ENCODE assay signal across 18 mouse cellular contexts in genomic region chr12:111689426-111689825, GRCm38 (mm10). TPM values are rescaled to one million over a fixed set of nuclear protein-coding genes. Genes with fewer than 3 reads are reported as not detected.
DNase-seq lines count a peak whose midpoint lies in the region; ATAC-seq and TF ChIP-seq lines count a peak whose summit lies in the region.
"Had no signal": no experiment of that assay in that cellular context is flagged by ENCODE, and none has a peak within 500 bp of the region (broad histone marks: within the 10 kb centered on the region; RNA-seq: fewer than 3 reads in every experiment).

No protein-coding gene starts in this region.

- 0 out of 2 replicates have a peak overlapping the region, but pooled peaks have one; percentile 48 for H3K27ac ChIP-seq in forebrain, embryonic 13.5 days
- H3K27ac ChIP-seq in forebrain, embryonic 11.5 days (ENCODE audit: low read depth, low read length), result no peak overlapping the region
- no peak overlapping the region for H3K27ac ChIP-seq in kidney, adult 2 months (ENCODE audit: insufficient read depth, low read depth, low read length)
- no peak overlapping the region for H3K27ac ChIP-seq in kidney, embryonic 15.5 days
- H3K27ac ChIP-seq: forebrain, embryonic 15.5 days; lung, embryonic 15.5 days; stomach, embryonic 15.5 days had no signal

- no peaks in the 10 kb centered on the region for H3K36me3 ChIP-seq in forebrain, embryonic 13.5 days (ENCODE audit: poor library complexity, severe bottlenecking)
- H3K36me3 ChIP-seq in forebrain, embryonic 11.5 days (ENCODE audit: control insufficient read depth, insufficient read depth, low read length), result no peaks in the 10 kb centered on the region
- H3K36me3 ChIP-seq in kidney, adult 2 months (ENCODE audit: control insufficient read depth, insufficient read depth, low read length), result no peaks in the 10 kb centered on the region
- H3K36me3 ChIP-seq in kidney, embryonic 15.5 days, result no peaks in the 10 kb centered on the region
- H3K36me3 ChIP-seq: lung, embryonic 15.5 days; stomach, embryonic 15.5 days had no signal

- no peak overlapping the region for H3K4me3 ChIP-seq in forebrain, embryonic 13.5 days
- no peak overlapping the region for H3K4me3 ChIP-seq in forebrain, embryonic 11.5 days (ENCODE audit: low read depth, low read length)
- H3K4me3 ChIP-seq in kidney, adult 2 months (ENCODE audit: insufficient read depth, low read depth, low read length), result no peak overlapping the region
- no peak overlapping the region for H3K4me3 ChIP-seq in kidney, embryonic 15.5 days (replicated peaks)
- H3K4me3 ChIP-seq: forebrain, embryonic 15.5 days; lung, embryonic 15.5 days; stomach, embryonic 15.5 days had no signal

- no peaks in the 10 kb centered on the region for H3K9me3 ChIP-seq in forebrain, embryonic 13.5 days (replicated peaks)
- H3K9me3 ChIP-seq in forebrain, embryonic 11.5 days (ENCODE audit: control insufficient read depth, low read length), result no peaks in the 10 kb centered on the region
- no peaks in the 10 kb centered on the region for H3K9me3 ChIP-seq in kidney, embryonic 15.5 days (replicated peaks)
- H3K9me3 ChIP-seq: forebrain, embryonic 15.5 days; lung, embryonic 15.5 days; stomach, embryonic 15.5 days had no signal

- ATAC-seq in forebrain, embryonic 13.5 days, result no peak
- ATAC-seq in forebrain, embryonic 11.5 days (replicated peaks; ENCODE audit: low FRiP score), result no peak
- no peak for ATAC-seq in kidney, embryonic 15.5 days (replicated peaks; ENCODE audit: low FRiP score)
- ATAC-seq: CD4-positive, CD25-positive, alpha-beta regulatory T cell, adult 4 months; forebrain, embryonic 15.5 days; inflammation-experienced regulatory T-cells, adult 6 months had no signal

- H3K4me1 ChIP-seq in forebrain, embryonic 13.5 days, result peaks cover 73% of the 10 kb centered on the region
- H3K4me1 ChIP-seq in forebrain, embryonic 11.5 days (replicated peaks; ENCODE audit: control insufficient read depth, insufficient read depth, low read length), result peaks cover 45% of the 10 kb centered on the region
- peaks cover 42% of the 10 kb centered on the region for H3K4me1 ChIP-seq in kidney, adult 2 months (ENCODE audit: control insufficient read depth, insufficient read depth, low read length)
- H3K4me1 ChIP-seq in kidney, embryonic 15.5 days, result peaks cover 53% of the 10 kb centered on the region

- TF ChIP-seq POLR2A in kidney, adult 2 months (IDR thresholded peaks at IDR 0.05; ENCODE audit: low read depth, low read length), result no peak

- no peaks in the 10 kb centered on the region for H3K27me3 ChIP-seq in forebrain, embryonic 13.5 days
- no peaks in the 10 kb centered on the region for H3K27me3 ChIP-seq in forebrain, embryonic 11.5 days (ENCODE audit: control insufficient read depth, insufficient read depth, low read length)
- H3K27me3 ChIP-seq in kidney, adult 2 months (replicated peaks; ENCODE audit: control insufficient read depth, insufficient read depth, low read length), result no peaks in the 10 kb centered on the region
- H3K27me3 ChIP-seq in kidney, embryonic 15.5 days, result no peaks in the 10 kb centered on the region
- H3K27me3 ChIP-seq: forebrain, embryonic 15.5 days; lung, embryonic 15.5 days; stomach, embryonic 15.5 days had no signal

- no peak for DNase-seq in forebrain, embryonic 11.5 days (ENCODE audit: low spot score)
- DNase-seq in kidney, adult 2 months, result peak; percentile 80
- DNase-seq in Muller cell, postnatal 12 days (ENCODE audit: inconsistent ontology term), result peak; percentile 31
- DNase-seq in kidney, adult 9 months, result peak; percentile 77
- DNase-seq in adrenal gland, postnatal 4 days (ENCODE audit: low spot score in 2 of 2), result no peak
- DNase-seq: adrenal gland, adult 8-10 months; gastrocnemius, postnatal 10 days; heart, postnatal 4 days; retina, postnatal 1 day; spleen, adult 18-20 months had no signal

- TF ChIP-seq CTCF in kidney, adult 2 months (conservative IDR thresholded peaks at IDR 0.05; ENCODE audit: insufficient read depth, insufficient read length, low read depth, low read length), result no peak

- no peak overlapping the region for H3K4me2 ChIP-seq in forebrain, embryonic 13.5 days
- no peak overlapping the region for H3K4me2 ChIP-seq in forebrain, embryonic 11.5 days (ENCODE audit: low read depth, low read length, severe bottlenecking)
- H3K4me2 ChIP-seq in kidney, embryonic 15.5 days, result no peak overlapping the region
- H3K4me2 ChIP-seq: forebrain, embryonic 15.5 days; lung, embryonic 15.5 days; stomach, embryonic 15.5 days had no signal

- no peak overlapping the region for H3K9ac ChIP-seq in forebrain, embryonic 13.5 days
- H3K9ac ChIP-seq in forebrain, embryonic 11.5 days (ENCODE audit: low read length), result no peak overlapping the region
- H3K9ac ChIP-seq in kidney, embryonic 15.5 days, result no peak overlapping the region
- H3K9ac ChIP-seq: forebrain, embryonic 15.5 days; lung, embryonic 15.5 days; stomach, embryonic 15.5 days had no signal

- WGBS in forebrain, embryonic 13.5 days, result 84% methylated on average over 11 of the region's 11 CpGs
- WGBS in forebrain, embryonic 11.5 days, result 90% methylated on average over 11 of the region's 11 CpGs
- 39% methylated on average over 11 of the region's 11 CpGs for WGBS in kidney, adult 2 months
- WGBS in kidney, embryonic 15.5 days, result 79% methylated on average over 11 of the region's 11 CpGs

RNA-seq across cellular contexts. Expression of gene Trmt61a, which starts 11.5 kb away (rescaled TPM):
- 10.7 and 12.2 TPM in 2 replicates for polyA plus RNA-seq in forebrain, embryonic 13.5 days (2015; fragmentation: Nextera tagmentation; extraction: Ambion mirVana)
- 12.9 and 15.6 TPM in 2 replicates for polyA plus RNA-seq in forebrain, embryonic 11.5 days (2014; fragmentation: Nextera tagmentation; extraction: Ambion mirVana)
- polyA plus RNA-seq in kidney, adult 2 months (2012; rRNA removed), result 12.4 and 16.9 TPM in 2 replicates
- 10.7 and 12.8 TPM in 2 replicates for polyA plus RNA-seq in kidney, embryonic 15.5 days (2015; fragmentation: Nextera tagmentation; extraction: Ambion mirVana)
- total RNA-seq in adrenal gland, postnatal 4 days (2021), result 10 to 100 TPM; 11.7 to 13.8 TPM

RNA-seq across cellular contexts. Expression of gene Ckb, which starts 17.3 kb away (rescaled TPM):
- 2,311 and 2,462 TPM in 2 replicates for polyA plus RNA-seq in forebrain, embryonic 13.5 days (2015; fragmentation: Nextera tagmentation; extraction: Ambion mirVana)
- polyA plus RNA-seq in forebrain, embryonic 11.5 days (2014; fragmentation: Nextera tagmentation; extraction: Ambion mirVana), result 2,325 and 2,523 TPM in 2 replicates
- polyA plus RNA-seq in kidney, adult 2 months (2012; rRNA removed), result 280 and 340 TPM in 2 replicates
- 126 and 154 TPM in 2 replicates for polyA plus RNA-seq in kidney, embryonic 15.5 days (2015; fragmentation: Nextera tagmentation; extraction: Ambion mirVana)
- total RNA-seq in adrenal gland, postnatal 4 days (2021), result 10 to 100 TPM; 39.6 to 40.9 TPM
- total RNA-seq: MEL had no signal

RNA-seq across cellular contexts. Expression of gene Bag5, which starts 23.6 kb away (rescaled TPM):
- 62.1 and 62.8 TPM in 2 replicates for polyA plus RNA-seq in forebrain, embryonic 13.5 days (2015; fragmentation: Nextera tagmentation; extraction: Ambion mirVana)
- polyA plus RNA-seq in forebrain, embryonic 11.5 days (2014; fragmentation: Nextera tagmentation; extraction: Ambion mirVana), result 65.2 and 67.7 TPM in 2 replicates
- 11.3 and 14.6 TPM in 2 replicates for polyA plus RNA-seq in kidney, adult 2 months (2012; rRNA removed)
- 51.4 and 53.6 TPM in 2 replicates for polyA plus RNA-seq in kidney, embryonic 15.5 days (2015; fragmentation: Nextera tagmentation; extraction: Ambion mirVana)
- 10 to 100 TPM; 35.8 to 37.0 TPM for total RNA-seq in adrenal gland, postnatal 4 days (2021)

RNA-seq across cellular contexts. Expression of gene Apopt1, which starts 23.6 kb away (rescaled TPM):
- polyA plus RNA-seq in forebrain, embryonic 13.5 days (2015; fragmentation: Nextera tagmentation; extraction: Ambion mirVana), result 52.6 and 56.2 TPM in 2 replicates
- 55.4 and 55.5 TPM in 2 replicates for polyA plus RNA-seq in forebrain, embryonic 11.5 days (2014; fragmentation: Nextera tagmentation; extraction: Ambion mirVana)
- polyA plus RNA-seq in kidney, adult 2 months (2012; rRNA removed), result 63.8 and 68.4 TPM in 2 replicates
- 53.5 and 57.4 TPM in 2 replicates for polyA plus RNA-seq in kidney, embryonic 15.5 days (2015; fragmentation: Nextera tagmentation; extraction: Ambion mirVana)
- 10 to 100 TPM; 65.4 to 70.1 TPM for total RNA-seq in adrenal gland, postnatal 4 days (2021)

Comparison
In these comparisons a context has a peak if more than half of its experiments do, and no peak if none do; other contexts are left out.
1. DNase-seq: peak in kidney, adult 2 months (single experiment), Muller cell, postnatal 12 days (single experiment) and kidney, adult 9 months (single experiment); none in forebrain, embryonic 11.5 days (single experiment) and adrenal gland, postnatal 4 days (0 of 2).